Mouse (Mus musculus): ENCODE results near the gene Enam. TPM values are rescaled to one million over a fixed set of nuclear protein-coding genes. Genes with fewer than 3 reads are reported as not detected.

The Enam gene
- polyA plus RNA-seq, 1 experiment from 2014 or later, result not detected

DNA sequence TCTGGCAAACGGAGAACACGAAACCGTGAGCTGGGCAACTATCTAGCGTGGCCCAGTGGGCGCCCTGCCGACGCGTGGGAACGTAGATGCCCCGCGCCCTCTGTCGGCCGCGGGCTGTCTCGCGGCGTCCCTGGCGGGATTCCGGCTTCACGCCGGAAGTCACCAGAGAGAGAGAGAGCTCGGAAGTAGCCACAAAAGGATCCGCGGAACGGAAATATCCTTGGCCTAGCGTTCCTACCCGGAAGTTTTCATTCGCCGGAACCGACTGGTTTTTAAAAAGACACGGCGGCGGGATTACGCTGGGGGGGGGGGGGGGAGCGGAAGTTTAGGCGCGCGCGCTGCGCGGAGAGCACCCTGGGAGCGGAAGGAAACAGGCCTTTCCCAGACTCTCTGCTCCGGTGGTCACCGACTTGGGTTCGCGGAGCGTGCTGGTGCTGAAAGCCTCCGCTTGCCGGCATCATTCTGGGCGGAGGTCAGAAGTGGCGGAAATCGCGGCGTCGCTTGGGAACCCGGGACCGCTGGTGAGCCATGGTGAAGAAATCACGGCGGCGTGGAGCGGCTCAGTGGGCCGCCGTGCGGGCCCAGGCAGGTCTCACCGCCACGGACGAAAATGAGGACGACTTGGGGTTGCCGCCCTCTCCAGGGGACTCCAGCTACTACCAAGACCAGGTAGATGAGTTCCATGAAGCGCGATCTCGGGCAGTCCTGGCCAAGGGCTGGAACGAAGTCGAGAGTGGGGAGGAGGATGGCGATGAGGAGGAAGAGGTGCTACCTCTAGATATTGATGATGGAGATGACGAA lies 66.5 kb downstream of the Enam start, which contains the start of gene Utp3:
Utp3 (plus strand) TSS at position 377 of the 801 bp plus-strand sequence.
- H3K9me3 ChIP-seq (replicated peaks; ENCODE audit: control insufficient read depth, low read length), result no peaks in the 10 kb centered on the region
- ATAC-seq (replicated peaks; ENCODE audit: extremely low read depth, insufficient read depth, low FRiP score), result peak; percentile 95
- H3K27me3 ChIP-seq (ENCODE audit: control insufficient read depth, insufficient read depth, low read length), result no peaks in the 10 kb centered on the region
- under 1% methylated on average over 73 of the region's 76 CpGs for WGBS
- peak within 1 kb of the TSS; percentile 76 for H3K4me3 ChIP-seq (ENCODE audit: low read length)
- peak within 1 kb of the TSS; percentile 98 for H3K27ac ChIP-seq (ENCODE audit: low read length)
- H3K9ac ChIP-seq (ENCODE audit: low read length), result peak within 1 kb of the TSS; percentile 90
- H3K4me1 ChIP-seq (ENCODE audit: control insufficient read depth, insufficient read depth, low read length), result peaks cover 17% of the 10 kb centered on the region
- H3K36me3 ChIP-seq (ENCODE audit: control insufficient read depth, insufficient read depth), result peaks cover 9% of the 10 kb centered on the region; the same call in 1 of the 2 replicates
- peak within 1 kb of the TSS; percentile 95 for H3K4me2 ChIP-seq (ENCODE audit: low read depth, low read length)

Other genes starting within 250 kb of the Enam start
- not detected in 2 replicates for gene Gm7714, start 219.1 kb upstream of the Enam start, polyA plus RNA-seq (2015; fragmentation: Nextera tagmentation; extraction: Ambion mirVana)
- gene Prol1, start 170.7 kb upstream of the Enam start, polyA plus RNA-seq (2015; fragmentation: Nextera tagmentation; extraction: Ambion mirVana), result not detected in 2 replicates
- not detected in 2 replicates for gene Amtn, start 111.9 kb upstream of the Enam start, polyA plus RNA-seq (2015; fragmentation: Nextera tagmentation; extraction: Ambion mirVana)
- gene Ambn, start 32.0 kb upstream of the Enam start, polyA plus RNA-seq (2015; fragmentation: Nextera tagmentation; extraction: Ambion mirVana), result not detected in 2 replicates
- gene Jchain, start 39.9 kb downstream of the Enam start, polyA plus RNA-seq (2015; fragmentation: Nextera tagmentation; extraction: Ambion mirVana), result 0.14 and 0.33 TPM in 2 replicates
- gene Utp3, start 66.5 kb downstream of the Enam start, polyA plus RNA-seq (2015; fragmentation: Nextera tagmentation; extraction: Ambion mirVana), result 48.5 and 53.8 TPM in 2 replicates
- 9.1 and 9.2 TPM in 2 replicates for gene Rufy3, start 77.1 kb downstream of the Enam start, polyA plus RNA-seq (2015; fragmentation: Nextera tagmentation; extraction: Ambion mirVana)
- 77.9 and 80.9 TPM in 2 replicates for gene Grsf1, start 188.2 kb downstream of the Enam start, polyA plus RNA-seq (2015; fragmentation: Nextera tagmentation; extraction: Ambion mirVana)
- gene Mob1b, start 232.9 kb downstream of the Enam start, polyA plus RNA-seq (2015; fragmentation: Nextera tagmentation; extraction: Ambion mirVana), result 15.4 and 17.5 TPM in 2 replicates